In the genomic region with DNA sequence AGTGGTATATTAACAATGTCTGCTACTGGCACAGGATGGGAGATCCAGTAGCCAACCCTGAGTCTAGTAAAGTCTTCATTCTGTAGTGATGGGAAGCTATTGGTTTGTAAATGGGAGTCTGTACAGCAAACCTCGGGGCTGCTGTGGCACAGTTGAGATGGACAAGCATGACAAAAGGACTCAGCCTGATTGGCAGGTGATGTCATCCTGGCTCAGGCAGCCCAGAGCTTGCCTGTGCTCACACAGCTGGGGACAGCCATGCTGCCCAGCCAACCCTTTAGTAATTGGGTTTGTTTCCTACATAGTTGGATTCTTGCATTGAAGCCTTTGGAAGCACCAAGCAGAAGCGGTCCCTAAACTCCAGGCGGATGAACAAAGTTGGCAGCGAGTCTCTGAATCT, we compare ENCODE assay signal across 25 mouse cellular contexts. TPM values are rescaled to one million over a fixed set of nuclear protein-coding genes. Genes with fewer than 3 reads are reported as not detected.
DNase-seq lines count a peak whose midpoint lies in the region; ATAC-seq and TF ChIP-seq lines count a peak whose summit lies in the region.
"Had no signal": no experiment of that assay in that cellular context is flagged by ENCODE, and none has a peak within 500 bp of the region (broad histone marks: within the 10 kb centered on the region; RNA-seq: fewer than 3 reads in every experiment).

No protein-coding gene starts in this region.

- DNase-seq in forebrain, embryonic 11.5 days (ENCODE audit: low spot score), result peak; percentile 48
- DNase-seq in hindbrain, postnatal 0 days (ENCODE audit: low spot score), result no peak
- DNase-seq in ZHBTc4 (ENCODE audit: low read depth, low spot score), result peak; percentile 62
- no peak for DNase-seq in layer of hippocampus, adult 18-20 months (ENCODE audit: low spot score in 2 of 2)
- no peak for DNase-seq in lung, postnatal 4 days
- DNase-seq: adrenal gland, adult 2 months; adrenal gland, postnatal 10 days; adrenal gland, postnatal 25 days; B cell, adult 2 months; cerebellum, adult 11-12 months; cerebellum, adult 2 months; cerebellum, adult 9-10 months; cerebellum, postnatal 10 days; cerebellum, postnatal 36 days; embryo, embryonic 11 days had no signal

- 90% methylated on average over 4 of the region's 4 CpGs for WGBS in forebrain, embryonic 11.5 days
- 83% methylated on average over 4 of the region's 4 CpGs for WGBS in forebrain, embryonic 13.5 days
- 67% methylated on average over 4 of the region's 4 CpGs for WGBS in hindbrain, postnatal 0 days
- 84% methylated on average over 4 of the region's 4 CpGs for WGBS in hindbrain, embryonic 12.5 days

- H3K36me3 ChIP-seq in forebrain, embryonic 11.5 days (ENCODE audit: control insufficient read depth, insufficient read depth, low read length), result no peaks in the 10 kb centered on the region; the same call in 1 of the 2 replicates
- peaks cover 72% of the 10 kb centered on the region for H3K36me3 ChIP-seq in forebrain, embryonic 13.5 days (ENCODE audit: poor library complexity, severe bottlenecking)
- peaks cover 39% of the 10 kb centered on the region for H3K36me3 ChIP-seq in hindbrain, postnatal 0 days (ENCODE audit: insufficient read depth, low read length)
- peaks cover 55% of the 10 kb centered on the region for H3K36me3 ChIP-seq in hindbrain, embryonic 12.5 days

- H3K9me3 ChIP-seq in forebrain, embryonic 11.5 days (ENCODE audit: control insufficient read depth, low read length), result no peaks in the 10 kb centered on the region
- H3K9me3 ChIP-seq in forebrain, embryonic 13.5 days (replicated peaks), result no peaks in the 10 kb centered on the region
- no peaks in the 10 kb centered on the region for H3K9me3 ChIP-seq in hindbrain, postnatal 0 days (ENCODE audit: low read length)
- H3K9me3 ChIP-seq in hindbrain, embryonic 12.5 days (replicated peaks), result no peaks in the 10 kb centered on the region
- H3K9me3 ChIP-seq: embryonic facial prominence, embryonic 13.5 days; embryonic facial prominence, embryonic 15.5 days; forebrain, embryonic 10.5 days had no signal

- TF ChIP-seq CTCF in hindbrain, postnatal 0 days (IDR thresholded peaks at IDR 0.05; ENCODE audit: low read depth), result no peak

- H3K4me1 ChIP-seq in forebrain, embryonic 11.5 days (replicated peaks; ENCODE audit: control insufficient read depth, insufficient read depth, low read length), result no peaks in the 10 kb centered on the region
- no peaks in the 10 kb centered on the region for H3K4me1 ChIP-seq in forebrain, embryonic 13.5 days
- no peaks in the 10 kb centered on the region for H3K4me1 ChIP-seq in hindbrain, postnatal 0 days (ENCODE audit: insufficient read depth, low read length)
- no peaks in the 10 kb centered on the region for H3K4me1 ChIP-seq in hindbrain, embryonic 12.5 days
- H3K4me1 ChIP-seq: embryonic facial prominence, embryonic 13.5 days; embryonic facial prominence, embryonic 15.5 days; forebrain, embryonic 10.5 days had no signal

- H3K4me2 ChIP-seq in forebrain, embryonic 11.5 days (ENCODE audit: low read depth, low read length, severe bottlenecking), result no peak overlapping the region
- H3K4me2 ChIP-seq in forebrain, embryonic 13.5 days, result no peak overlapping the region
- H3K4me2 ChIP-seq in hindbrain, postnatal 0 days (ENCODE audit: low read depth, low read length), result no peak overlapping the region
- no peak overlapping the region for H3K4me2 ChIP-seq in hindbrain, embryonic 12.5 days (replicated peaks)
- H3K4me2 ChIP-seq: embryonic facial prominence, embryonic 13.5 days; embryonic facial prominence, embryonic 15.5 days had no signal

- no peak for ATAC-seq in forebrain, embryonic 11.5 days (replicated peaks; ENCODE audit: low FRiP score)
- no peak for ATAC-seq in forebrain, embryonic 13.5 days
- peak; percentile 80 for ATAC-seq in hindbrain, postnatal 0 days
- ATAC-seq in hindbrain, embryonic 12.5 days (ENCODE audit: low FRiP score), result no peak
- ATAC-seq: CD4-positive, CD25-positive, alpha-beta regulatory T cell, adult 4 months; forebrain, embryonic 14.5 days; forebrain, embryonic 16.5 days had no signal

- no peak overlapping the region for H3K4me3 ChIP-seq in forebrain, embryonic 11.5 days (ENCODE audit: low read depth, low read length)
- no peak overlapping the region for H3K4me3 ChIP-seq in forebrain, embryonic 13.5 days
- no peak overlapping the region for H3K4me3 ChIP-seq in hindbrain, postnatal 0 days (ENCODE audit: low read length)
- no peak overlapping the region for H3K4me3 ChIP-seq in hindbrain, embryonic 12.5 days
- H3K4me3 ChIP-seq: embryonic facial prominence, embryonic 13.5 days; embryonic facial prominence, embryonic 15.5 days; erythroblast, embryonic 14.5 days; forebrain, embryonic 10.5 days had no signal

- no peaks in the 10 kb centered on the region for H3K27me3 ChIP-seq in forebrain, embryonic 11.5 days (ENCODE audit: control insufficient read depth, insufficient read depth, low read length)
- no peaks in the 10 kb centered on the region for H3K27me3 ChIP-seq in forebrain, embryonic 13.5 days
- no peaks in the 10 kb centered on the region for H3K27me3 ChIP-seq in hindbrain, postnatal 0 days (ENCODE audit: insufficient read depth, low read length)
- H3K27me3 ChIP-seq in hindbrain, embryonic 12.5 days, result no peaks in the 10 kb centered on the region
- H3K27me3 ChIP-seq: CH12.LX; embryonic facial prominence, embryonic 13.5 days; embryonic facial prominence, embryonic 15.5 days had no signal

- no peak overlapping the region for H3K27ac ChIP-seq in forebrain, embryonic 11.5 days (ENCODE audit: low read depth, low read length)
- no peak overlapping the region for H3K27ac ChIP-seq in forebrain, embryonic 13.5 days
- no peak overlapping the region for H3K27ac ChIP-seq in hindbrain, postnatal 0 days
- H3K27ac ChIP-seq in hindbrain, embryonic 12.5 days, result no peak overlapping the region
- H3K27ac ChIP-seq: embryonic facial prominence, embryonic 13.5 days; embryonic facial prominence, embryonic 15.5 days; forebrain, embryonic 10.5 days had no signal

- H3K9ac ChIP-seq in forebrain, embryonic 11.5 days (ENCODE audit: low read length), result no peak overlapping the region
- no peak overlapping the region for H3K9ac ChIP-seq in forebrain, embryonic 13.5 days
- no peak overlapping the region for H3K9ac ChIP-seq in hindbrain, postnatal 0 days (replicated peaks; ENCODE audit: low read length)
- no peak overlapping the region for H3K9ac ChIP-seq in hindbrain, embryonic 12.5 days
- H3K9ac ChIP-seq: embryonic facial prominence, embryonic 13.5 days; embryonic facial prominence, embryonic 15.5 days had no signal

RNA-seq across cellular contexts. Expression of a gene that starts 8.1 kb away (rescaled TPM):
- polyA plus RNA-seq in forebrain, embryonic 11.5 days (2014; fragmentation: Nextera tagmentation; extraction: Ambion mirVana), result 54.5 and 55.2 TPM in 2 replicates
- polyA plus RNA-seq in forebrain, embryonic 13.5 days (2015; fragmentation: Nextera tagmentation; extraction: Ambion mirVana), result 37.2 and 40.5 TPM in 2 replicates
- 3.4 and 8.2 TPM in 2 replicates for total RNA-seq in hindbrain, postnatal 0 days (2014; rRNA removed)
- polyA plus RNA-seq in hindbrain, postnatal 0 days (2015; fragmentation: Nextera tagmentation; extraction: Ambion mirVana), result 25.7 and 27.2 TPM in 2 replicates
- polyA plus RNA-seq in hindbrain, embryonic 12.5 days (2016; fragmentation: Nextera tagmentation; extraction: Ambion mirVana), result 38.6 and 46.9 TPM in 2 replicates
- 10 to 100 TPM in 1 of 2 experiments, 1 to 10 TPM in 1; 9.9 to 10.8 TPM for total RNA-seq in layer of hippocampus, adult 18-20 months (2021)

RNA-seq across cellular contexts. Expression of a gene that starts 14.2 kb away (rescaled TPM):
- polyA plus RNA-seq in forebrain, embryonic 11.5 days (2014; fragmentation: Nextera tagmentation; extraction: Ambion mirVana), result 44.9 and 45.4 TPM in 2 replicates
- 41.4 and 49.4 TPM in 2 replicates for polyA plus RNA-seq in forebrain, embryonic 13.5 days (2015; fragmentation: Nextera tagmentation; extraction: Ambion mirVana)
- 42.1 and 50.0 TPM in 2 replicates for total RNA-seq in hindbrain, postnatal 0 days (2014; rRNA removed)
- polyA plus RNA-seq in hindbrain, postnatal 0 days (2015; fragmentation: Nextera tagmentation; extraction: Ambion mirVana), result 27.6 and 29.5 TPM in 2 replicates
- polyA plus RNA-seq in hindbrain, embryonic 12.5 days (2016; fragmentation: Nextera tagmentation; extraction: Ambion mirVana), result 51.0 and 53.1 TPM in 2 replicates
- total RNA-seq in layer of hippocampus, adult 18-20 months (2021), result 1 to 10 TPM; 8.3 to 8.8 TPM

RNA-seq across cellular contexts. Expression of a gene that starts 45.3 kb away (rescaled TPM):
- polyA plus RNA-seq in forebrain, embryonic 11.5 days (2014; fragmentation: Nextera tagmentation; extraction: Ambion mirVana), result 48.6 and 48.8 TPM in 2 replicates
- 22.5 and 25.6 TPM in 2 replicates for polyA plus RNA-seq in forebrain, embryonic 13.5 days (2015; fragmentation: Nextera tagmentation; extraction: Ambion mirVana)
- 17.7 and 31.5 TPM in 2 replicates for total RNA-seq in hindbrain, postnatal 0 days (2014; rRNA removed)
- polyA plus RNA-seq in hindbrain, postnatal 0 days (2015; fragmentation: Nextera tagmentation; extraction: Ambion mirVana), result 36.7 and 39.8 TPM in 2 replicates
- 38.1 and 43.2 TPM in 2 replicates for polyA plus RNA-seq in hindbrain, embryonic 12.5 days (2016; fragmentation: Nextera tagmentation; extraction: Ambion mirVana)
- 10 to 100 TPM; 31.1 to 34.2 TPM for total RNA-seq in layer of hippocampus, adult 18-20 months (2021)

RNA-seq across cellular contexts. Expression of a gene that starts 57.9 kb away (rescaled TPM):
- polyA plus RNA-seq in forebrain, embryonic 11.5 days (2014; fragmentation: Nextera tagmentation; extraction: Ambion mirVana), result 12.5 and 13.3 TPM in 2 replicates
- polyA plus RNA-seq in forebrain, embryonic 13.5 days (2015; fragmentation: Nextera tagmentation; extraction: Ambion mirVana), result 14.2 and 16.4 TPM in 2 replicates
- total RNA-seq in hindbrain, postnatal 0 days (2014; rRNA removed), result 25.7 and 28.6 TPM in 2 replicates
- polyA plus RNA-seq in hindbrain, postnatal 0 days (2015; fragmentation: Nextera tagmentation; extraction: Ambion mirVana), result 11.4 and 12.5 TPM in 2 replicates
- 17.5 and 17.6 TPM in 2 replicates for polyA plus RNA-seq in hindbrain, embryonic 12.5 days (2016; fragmentation: Nextera tagmentation; extraction: Ambion mirVana)
- 10 to 100 TPM; 45.2 to 47.4 TPM for total RNA-seq in layer of hippocampus, adult 18-20 months (2021)

Comparison
In these comparisons a context has a peak if more than half of its experiments do, and no peak if none do; other contexts are left out.
1. DNase-seq: peak in forebrain, embryonic 11.5 days (single experiment) and ZHBTc4 (single experiment); none in hindbrain, postnatal 0 days (single experiment), layer of hippocampus, adult 18-20 months (0 of 2) and lung, postnatal 4 days (0 of 2).